Mouse (Mus musculus) cerebellum, adult 9-10 months (tissue): ENCODE results near the gene Gm28374.
A peak's percentile ranks its signal among the peaks of the same experiment; 100 is the strongest.

Experiments used
- DNase-seq: peaks from one replicate; pipeline ENCODE4 v3.0.0; 2022

The Gm28374 gene

DNA sequence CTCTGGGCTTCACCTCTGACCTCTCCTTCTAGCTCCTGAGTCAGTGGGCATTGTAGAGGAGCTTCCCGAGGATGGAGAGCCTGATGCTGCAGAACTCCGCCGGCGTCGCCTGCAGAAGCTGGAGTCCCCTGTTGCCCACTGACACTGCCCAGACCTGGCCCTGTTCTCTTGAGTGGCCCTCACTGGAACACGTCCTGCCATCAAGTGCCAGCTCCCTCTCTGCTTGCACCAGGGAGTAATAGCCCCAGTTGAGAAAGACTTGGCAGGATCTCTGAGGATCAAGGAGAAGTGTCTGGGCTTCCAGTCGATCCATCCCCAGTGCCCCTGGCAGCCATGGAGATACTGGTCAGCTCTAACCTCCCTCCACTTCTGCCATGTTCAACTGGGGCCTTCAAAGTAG is 29.5 kb downstream of the Gm28374 start:
- DNase-seq, result peak; percentile 22

DNA sequence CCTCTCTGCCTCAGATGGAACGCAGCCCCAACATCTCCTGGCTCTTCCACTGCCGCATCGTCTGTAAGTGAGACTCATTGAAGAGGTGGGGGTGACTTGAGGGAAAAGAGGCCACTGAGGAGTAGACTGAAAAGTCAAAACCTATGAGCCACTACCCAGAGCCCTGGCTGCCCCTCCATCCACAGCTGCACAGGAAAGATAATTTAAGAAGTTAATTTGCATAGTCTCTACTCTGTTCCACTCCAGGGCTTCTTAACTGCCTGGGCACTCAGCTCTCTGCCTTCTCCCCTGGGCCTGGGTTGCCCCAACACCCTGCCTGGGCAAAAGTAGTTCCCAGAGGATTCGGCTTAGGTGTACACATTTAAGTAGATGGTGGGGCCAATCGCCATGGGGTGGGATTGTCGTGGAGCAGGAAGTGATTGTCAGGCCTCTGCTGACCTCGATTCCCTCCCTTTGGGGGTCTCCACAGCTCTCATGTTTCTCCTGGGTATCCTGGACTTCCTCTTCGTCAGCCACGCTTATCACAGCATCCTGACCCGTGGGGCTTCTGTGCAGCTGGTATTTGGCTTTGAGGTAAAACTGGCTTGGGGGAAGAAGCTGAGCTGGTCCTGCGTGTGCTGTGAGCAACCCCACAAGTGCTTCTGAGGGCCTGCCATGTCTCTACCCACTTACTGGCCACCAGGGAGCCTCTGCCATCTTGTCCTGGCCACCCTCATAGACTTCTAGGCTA is 33.2 kb downstream of the Gm28374 start:
- DNase-seq, result peak; percentile 36

DNA sequence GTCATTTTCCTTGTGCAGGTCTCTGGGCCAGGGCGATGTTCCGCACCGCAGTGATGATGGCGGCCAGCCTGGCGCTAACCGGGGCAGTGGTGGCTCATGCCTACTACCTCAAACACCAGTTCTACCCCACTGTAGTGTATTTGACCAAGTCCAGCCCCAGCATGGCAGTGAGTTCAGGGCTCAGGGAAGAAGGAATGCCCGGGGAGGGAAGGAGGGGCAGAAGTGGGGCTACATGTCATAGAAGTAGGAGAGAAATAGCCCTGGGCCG is 34.2 kb downstream of the Gm28374 start:
- DNase-seq, result peak; percentile 47

DNA sequence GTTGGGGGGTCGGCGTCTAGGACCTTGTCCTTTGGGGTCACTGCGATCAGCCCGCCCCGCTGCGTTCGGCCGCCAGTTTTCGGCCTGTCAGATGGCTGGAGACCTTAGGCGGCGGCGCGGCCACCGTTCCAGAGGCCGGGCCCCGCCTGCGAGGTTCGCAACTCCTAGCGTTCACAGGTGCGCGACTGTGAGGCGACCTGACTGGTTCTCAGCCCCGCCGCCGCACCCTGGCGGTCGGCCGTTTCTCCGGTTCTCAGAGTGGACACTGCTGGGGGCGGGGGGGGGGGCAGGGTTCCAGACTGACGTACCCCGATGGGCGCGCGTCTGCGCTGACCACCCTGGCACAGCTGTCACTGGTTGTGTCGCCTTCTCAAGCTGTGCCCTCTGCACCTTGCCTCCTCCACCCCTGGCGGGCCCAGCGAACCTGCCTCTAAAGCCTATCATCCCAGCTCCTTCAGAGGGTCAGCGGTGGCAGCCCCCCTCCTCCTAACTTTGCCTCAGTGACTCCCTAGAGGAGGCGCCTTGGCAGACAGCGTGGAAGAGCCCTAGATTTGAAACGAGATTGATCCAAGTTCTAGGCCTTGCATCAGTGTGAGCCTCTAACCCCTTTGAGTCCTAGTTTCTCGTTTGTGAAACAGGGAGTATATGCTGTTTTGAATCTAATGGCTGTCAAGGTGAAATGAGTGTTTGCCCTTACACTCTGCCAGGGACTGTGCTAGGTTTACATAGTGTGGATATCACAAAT is 34.7 kb downstream of the Gm28374 start:
- DNase-seq, result peak; percentile 61

DNA sequence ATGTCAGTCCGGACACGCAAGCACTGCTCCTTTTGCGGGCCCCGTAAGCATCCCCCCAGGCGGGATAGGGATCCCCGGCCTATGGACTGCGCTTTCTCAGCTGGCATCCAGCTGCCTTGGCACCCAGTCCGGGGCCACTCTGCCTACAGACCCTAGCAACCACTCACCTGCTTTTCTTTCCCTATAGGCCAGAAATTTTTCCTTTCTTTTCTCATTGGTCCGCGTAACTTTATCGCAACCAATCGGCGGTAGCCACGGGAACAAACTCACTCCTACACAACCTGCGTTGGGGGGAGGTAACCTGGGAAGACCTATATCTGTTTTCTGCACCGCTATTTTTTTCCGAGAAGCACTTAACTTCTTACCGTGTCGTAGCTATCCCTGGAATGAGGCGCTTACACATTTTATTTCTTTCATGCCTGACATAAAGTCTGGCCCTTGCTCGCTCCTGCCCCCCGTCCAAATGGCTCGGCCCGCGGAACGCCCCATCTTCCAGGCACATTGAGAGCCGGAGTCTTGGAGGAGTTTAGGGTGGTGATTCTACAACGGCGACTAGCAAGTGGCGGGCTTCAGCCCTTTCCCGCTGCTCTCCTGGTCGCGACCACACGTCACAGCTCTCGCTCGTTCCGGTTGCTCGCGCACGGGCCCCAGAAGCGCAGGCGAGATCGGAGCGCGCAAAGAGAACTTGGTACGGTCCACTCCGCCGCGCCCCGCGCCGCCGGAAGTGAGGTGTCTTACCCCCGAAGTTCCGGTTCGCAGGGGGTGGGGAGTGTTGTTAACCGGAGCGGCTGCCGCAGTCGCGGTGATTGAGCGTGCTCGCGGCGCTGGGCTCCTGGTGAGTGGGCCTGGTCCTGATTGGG is 35.5 kb downstream of the Gm28374 start, which contains the start of gene Syvn1:
Gene Syvn1, plus strand, starts transcription at position 283 of the 860 bp plus-strand sequence.
- peak; percentile 95 for DNase-seq

DNA sequence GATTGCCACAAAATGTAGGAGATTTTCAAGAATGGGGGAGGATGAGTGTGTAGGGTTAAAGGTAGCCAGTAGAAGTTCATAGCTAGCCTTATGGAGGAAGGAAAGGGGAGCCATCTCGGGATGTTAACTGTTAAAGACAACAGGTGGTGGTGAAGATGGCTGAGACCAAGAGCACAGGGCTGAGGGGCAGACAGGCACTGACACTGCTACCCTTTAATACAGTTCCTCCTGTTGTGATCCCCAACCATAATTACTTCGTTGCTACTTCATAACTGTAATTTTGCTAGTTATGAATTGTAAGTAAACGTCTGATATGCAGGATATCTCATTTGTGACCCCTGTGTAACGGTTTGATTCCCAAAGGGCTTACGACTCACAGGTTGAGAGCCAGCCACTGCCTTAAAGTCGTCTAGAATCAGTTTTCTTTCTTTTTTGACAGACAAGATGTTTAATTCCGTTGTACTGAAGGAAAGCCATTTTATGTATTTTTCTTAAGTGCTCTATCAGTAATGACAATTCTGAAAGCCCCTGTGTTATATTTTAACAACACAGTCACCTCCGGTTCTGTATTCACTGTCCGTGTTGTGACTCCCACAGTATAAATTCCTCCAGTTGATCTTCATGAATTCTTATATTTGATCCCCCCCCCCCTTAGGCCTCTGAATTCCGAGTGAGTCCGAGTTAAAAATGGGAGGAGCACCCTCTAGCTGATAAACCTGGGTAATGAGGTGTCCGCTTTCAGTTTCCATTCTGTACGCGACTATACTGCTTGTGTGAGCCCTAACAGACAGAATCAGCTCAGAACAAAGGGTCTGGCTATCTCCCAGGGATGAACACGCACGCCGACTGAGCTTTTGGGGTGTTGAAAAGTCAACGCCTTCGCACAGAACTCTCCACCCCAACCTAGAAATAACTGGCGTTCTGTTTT is 36.4 kb downstream of the Gm28374 start:
- DNase-seq, result peak; percentile 46

DNA sequence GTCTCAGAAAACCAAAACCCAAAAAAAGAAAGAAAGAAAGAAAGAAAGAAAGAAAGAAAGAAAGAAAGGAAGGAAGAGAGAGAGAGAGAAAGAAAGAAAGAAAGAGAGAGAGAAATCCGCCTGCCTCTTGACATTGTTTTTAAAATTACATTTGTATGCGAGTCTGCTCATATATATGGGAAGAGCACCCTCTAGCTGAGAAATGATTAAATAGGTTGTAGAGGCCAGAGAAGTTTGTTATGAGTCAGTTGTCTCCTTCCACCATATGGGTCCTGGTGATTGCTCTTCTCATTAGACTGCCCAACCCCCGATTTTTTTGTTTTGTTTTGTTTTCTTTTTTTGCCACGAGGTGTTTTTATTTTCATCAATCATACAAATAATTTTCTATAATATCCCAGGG is 38.0 kb downstream of the Gm28374 start:
- DNase-seq, result peak; percentile 43

DNA sequence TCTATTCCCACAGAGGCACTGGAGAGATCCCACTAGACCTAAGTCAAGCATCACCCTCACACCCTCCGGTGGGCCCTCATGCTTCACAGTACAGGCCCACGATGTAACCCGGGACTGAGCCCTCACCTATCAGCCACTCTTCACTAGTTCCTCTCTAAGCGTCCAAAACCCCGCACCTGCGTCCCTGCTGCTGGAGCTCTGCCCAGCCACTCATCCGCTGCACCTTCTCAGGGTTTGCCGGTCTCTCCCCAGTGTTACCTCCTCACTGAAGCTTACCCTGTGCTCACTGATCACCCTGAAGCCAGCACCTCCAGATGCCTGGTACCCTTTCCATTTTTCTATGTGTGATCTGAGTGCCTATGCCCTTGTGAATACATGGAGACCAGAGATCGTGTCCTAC is 39.8 kb downstream of the Gm28374 start:
- DNase-seq, result peak; percentile 29

DNA sequence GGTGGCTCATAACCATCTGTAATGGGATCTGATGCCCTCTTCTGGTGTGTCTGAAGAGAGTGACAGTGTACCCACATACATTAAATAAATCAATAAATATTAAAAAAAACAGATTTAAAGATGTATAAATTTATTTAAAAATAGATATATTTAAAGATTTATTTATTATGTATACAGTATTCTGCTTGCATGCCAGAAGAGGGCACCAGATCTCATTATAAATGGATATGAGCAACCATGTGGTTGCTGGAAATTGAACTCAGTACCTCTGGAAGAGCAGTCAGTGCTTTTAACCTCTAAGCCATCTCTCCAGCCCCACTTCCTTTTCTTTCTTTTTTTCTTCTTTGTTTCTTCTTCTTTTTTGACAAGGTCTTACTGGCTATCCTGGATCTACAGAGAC is 42.1 kb downstream of the Gm28374 start:
- no peak for DNase-seq

DNA sequence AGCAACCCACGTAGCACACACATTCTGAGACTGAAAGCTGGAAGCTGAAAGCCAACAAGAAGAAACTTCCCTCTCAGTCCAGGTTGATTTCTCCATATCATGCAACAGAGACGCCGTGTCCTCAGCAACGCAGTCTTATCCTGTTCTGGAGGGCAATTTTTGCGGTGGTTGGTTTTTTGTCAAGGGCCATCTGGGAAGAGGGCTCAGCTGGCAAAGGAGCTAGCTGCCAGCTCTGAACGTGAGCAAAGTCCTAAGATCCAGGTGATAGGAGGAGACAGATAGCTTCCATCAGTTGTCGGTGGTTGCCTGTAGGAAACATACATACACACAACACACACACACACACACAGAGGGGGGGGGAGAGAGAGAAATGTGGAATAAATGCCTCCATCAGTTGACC is 43.7 kb downstream of the Gm28374 start:
- no peak for DNase-seq

DNA sequence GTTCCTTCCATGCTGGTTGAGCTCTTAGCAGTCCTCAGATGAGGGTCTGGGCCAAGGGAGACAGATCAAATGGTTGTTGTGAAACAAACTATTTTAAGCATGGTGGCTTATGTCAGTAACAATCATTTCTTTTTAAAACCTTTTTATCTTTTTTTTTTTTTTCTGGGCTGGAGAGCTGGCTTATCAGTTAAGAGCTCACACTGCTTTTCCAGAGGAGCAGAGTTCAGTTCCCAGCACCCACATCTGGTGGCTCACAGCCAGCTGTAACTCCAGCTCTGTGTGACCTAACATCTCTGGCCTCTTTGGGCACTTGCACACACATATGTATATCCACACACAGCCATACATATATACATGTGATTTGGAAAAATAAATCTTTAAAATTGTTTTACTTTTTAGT is 44.4 kb downstream of the Gm28374 start:
- DNase-seq, result no peak

DNA sequence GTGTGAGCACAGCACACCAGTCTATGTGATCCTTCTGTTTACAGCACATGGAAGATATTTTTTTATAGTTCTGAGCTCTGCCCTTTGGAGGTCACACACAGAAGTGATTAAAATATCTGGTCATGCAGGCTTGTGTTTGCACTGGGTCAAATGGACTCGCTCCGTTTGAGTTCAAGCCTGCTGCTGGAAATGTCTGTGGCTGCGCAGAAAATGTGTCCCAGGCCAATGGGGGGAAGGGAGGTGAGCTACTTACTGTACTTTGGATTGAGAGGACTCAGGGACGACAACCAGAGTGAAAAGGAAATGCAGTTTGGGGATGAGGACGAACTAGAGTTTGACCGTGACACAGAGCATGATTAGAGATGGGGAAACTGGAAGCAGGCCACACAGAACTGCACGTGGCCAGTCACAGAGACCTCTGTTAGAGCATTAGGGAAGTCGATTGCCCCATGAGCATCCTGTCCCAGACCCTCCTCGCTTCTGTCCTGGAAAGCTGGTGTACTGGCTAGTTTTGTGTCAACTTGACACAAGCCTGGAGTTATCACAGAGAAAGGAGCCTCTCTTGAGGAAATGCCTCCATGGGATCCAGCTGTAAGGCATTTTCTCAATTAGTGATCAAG is 46.0 kb downstream of the Gm28374 start:
- DNase-seq, result no peak

DNA sequence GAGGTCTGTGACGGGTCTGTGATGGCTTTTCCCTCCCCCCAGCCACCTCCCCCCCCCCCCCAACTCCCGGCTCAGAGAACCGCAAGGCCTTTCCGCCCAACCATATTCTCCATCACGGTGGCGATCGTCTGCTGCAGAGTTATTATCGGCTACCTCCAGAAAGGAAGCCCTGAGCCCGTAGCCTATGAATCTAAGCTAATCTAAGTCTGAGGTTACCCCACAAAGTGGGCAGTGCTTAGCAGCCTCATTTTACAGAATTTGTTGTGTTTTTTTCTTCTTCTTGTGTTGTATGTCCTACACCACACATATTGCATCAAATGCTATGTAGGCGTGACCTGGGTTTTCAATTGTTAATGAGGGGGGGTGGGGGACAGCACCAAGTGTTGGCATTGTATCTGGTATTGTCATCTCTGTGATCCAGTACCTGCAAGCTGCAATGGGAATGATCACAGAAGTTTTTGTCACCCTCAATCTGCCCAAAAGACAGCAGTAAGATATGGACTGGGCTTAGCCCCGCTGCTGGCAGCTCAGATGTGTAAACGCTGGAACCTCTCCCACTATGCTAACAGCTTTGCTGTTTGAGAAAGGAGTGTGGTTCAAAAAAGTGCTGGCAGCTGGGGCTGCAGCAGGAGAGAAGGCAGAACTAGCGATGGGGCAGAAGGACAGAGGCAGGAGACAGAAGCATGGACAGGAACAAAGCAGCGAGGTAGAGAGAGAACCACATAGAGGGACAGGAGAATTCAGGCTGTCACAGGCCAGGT is 51.4 kb downstream of the Gm28374 start:
- no peak for DNase-seq

DNA sequence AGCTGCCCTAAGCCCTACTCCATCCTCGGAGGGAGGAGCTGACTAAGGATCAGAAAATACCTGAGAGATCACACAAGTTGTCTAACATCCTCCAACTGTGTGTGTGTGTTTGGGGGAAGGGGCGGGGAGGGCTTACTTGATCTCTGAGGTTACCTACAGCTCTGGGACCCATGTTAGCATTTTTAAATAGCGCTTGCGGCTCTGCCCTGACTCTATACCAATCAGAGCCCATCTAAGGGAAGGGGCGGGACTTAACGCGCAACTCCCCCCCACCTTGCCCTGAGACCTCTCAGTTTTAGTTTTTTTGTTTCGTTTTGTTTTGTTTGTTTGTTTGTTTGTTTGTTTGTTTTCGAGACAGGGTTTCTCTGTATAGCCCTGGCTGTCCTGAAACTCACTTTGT is 52.6 kb downstream of the Gm28374 start:
- DNase-seq, result no peak

DNA sequence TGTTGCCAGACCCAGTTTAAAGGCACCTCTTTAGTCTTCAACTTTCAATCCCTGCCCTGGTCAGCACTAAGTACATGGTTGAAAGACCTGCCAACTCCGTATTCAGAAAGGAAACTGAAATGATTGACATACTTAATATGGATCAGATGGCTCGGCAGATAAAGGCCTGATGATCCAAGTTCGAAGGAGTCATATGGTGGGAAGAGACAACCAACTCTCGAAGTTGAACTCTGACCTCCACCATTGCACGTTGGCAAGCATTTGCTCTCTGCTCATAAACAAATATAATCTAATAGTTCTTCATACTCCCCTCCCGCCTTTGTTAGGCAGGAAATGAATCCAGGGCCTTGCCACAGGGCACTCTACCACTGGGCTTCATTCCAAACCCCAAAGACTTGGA is 53.1 kb downstream of the Gm28374 start:
- no peak for DNase-seq
